8 mouse cellular contexts compared by ENCODE assay signal in genomic region chr5:31154152-31154553, GRCm38 (mm10). TPM values are rescaled to one million over a fixed set of nuclear protein-coding genes. Genes with fewer than 3 reads are reported as not detected.
DNase-seq lines count a peak whose midpoint lies in the region; ATAC-seq and TF ChIP-seq lines count a peak whose summit lies in the region.

Gene Mpv17, minus strand, starts transcription at chr5:31154251.

- WGBS in forebrain, embryonic 12.5 days: under 1% methylated on average over 19 of the region's 19 CpGs
- 0% methylated on average over 19 of the region's 19 CpGs for WGBS in heart, postnatal 0 days
- under 1% methylated on average over 19 of the region's 19 CpGs for WGBS in liver, embryonic 16.5 days (ENCODE audit: insufficient replicate concordance)
- WGBS in neural tube, embryonic 14.5 days: under 1% methylated on average over 19 of the region's 19 CpGs

- peak within 1 kb of the TSS; percentile 80 for H3K4me2 ChIP-seq in forebrain, embryonic 12.5 days
- H3K4me2 ChIP-seq in heart, postnatal 0 days (ENCODE audit: low read depth, low read length): peak within 1 kb of the TSS; percentile 77
- H3K4me2 ChIP-seq in liver, embryonic 16.5 days (ENCODE audit: low read depth, low read length): peak within 1 kb of the TSS; percentile 87
- peak within 1 kb of the TSS; percentile 67 for H3K4me2 ChIP-seq in neural tube, embryonic 14.5 days (ENCODE audit: low read depth, low read length)

- DNase-seq in c-Kit-positive CD71-positive TER-119-positive erythroid progenitor cells, embryonic 14.5 days (ENCODE audit: low spot score): peak; percentile 58
- peak; percentile 90 for DNase-seq in heart, postnatal 0 days (ENCODE audit: low spot score)
- peak; percentile 85 to 92 for DNase-seq in kidney, postnatal 4 days
- peak; percentile 82 for DNase-seq in testis, postnatal 10 days (ENCODE audit: low spot score)

- H3K4me3 ChIP-seq in E14TG2a.4 (replicated peaks; ENCODE audit: low read length): peak within 1 kb of the TSS; percentile 82
- H3K4me3 ChIP-seq in forebrain, embryonic 12.5 days (replicated peaks): peak within 1 kb of the TSS; percentile 65
- peak within 1 kb of the TSS; percentile 73 for H3K4me3 ChIP-seq in heart, postnatal 0 days (ENCODE audit: low read depth, low read length)
- peak within 1 kb of the TSS; percentile 76 for H3K4me3 ChIP-seq in liver, embryonic 16.5 days (ENCODE audit: low read depth, low read length)
- H3K4me3 ChIP-seq in neural tube, embryonic 14.5 days (ENCODE audit: low read depth, low read length): peak within 1 kb of the TSS; percentile 51

- H3K9ac ChIP-seq in forebrain, embryonic 12.5 days: peak within 1 kb of the TSS; percentile 68
- peak within 1 kb of the TSS; percentile 68 for H3K9ac ChIP-seq in heart, postnatal 0 days (replicated peaks; ENCODE audit: low read depth, low read length)
- peak within 1 kb of the TSS; percentile 72 for H3K9ac ChIP-seq in liver, embryonic 16.5 days (ENCODE audit: low read depth, low read length)
- peak within 1 kb of the TSS; percentile 54 for H3K9ac ChIP-seq in neural tube, embryonic 14.5 days (replicated peaks; ENCODE audit: low read depth, low read length)

- TF ChIP-seq CTCF in E14TG2a.4 (conservative IDR thresholded peaks at IDR 0.05; ENCODE audit: low read length): no peak
- no peak for TF ChIP-seq CTCF in heart, postnatal 0 days (IDR thresholded peaks at IDR 0.05; ENCODE audit: low read depth)

- TF ChIP-seq EP300 in heart, postnatal 0 days (IDR thresholded peaks at IDR 0.05; ENCODE audit: low read depth): no peak

- no peaks in the 10 kb centered on the region for H3K27me3 ChIP-seq in E14TG2a.4 (ENCODE audit: insufficient read depth, low read length)
- H3K27me3 ChIP-seq in forebrain, embryonic 12.5 days: no peaks in the 10 kb centered on the region
- H3K27me3 ChIP-seq in heart, postnatal 0 days (ENCODE audit: control insufficient read depth, insufficient read depth, low read length): no peaks in the 10 kb centered on the region
- no peaks in the 10 kb centered on the region for H3K27me3 ChIP-seq in liver, embryonic 16.5 days (ENCODE audit: control insufficient read depth, insufficient read depth, low read depth, low read length)
- H3K27me3 ChIP-seq in neural tube, embryonic 14.5 days (ENCODE audit: control insufficient read depth, insufficient read depth, low read length): no peaks in the 10 kb centered on the region

- peaks cover 69% of the 10 kb centered on the region for H3K36me3 ChIP-seq in E14TG2a.4 (ENCODE audit: insufficient read depth, low read length)
- peaks cover 36% of the 10 kb centered on the region for H3K36me3 ChIP-seq in forebrain, embryonic 12.5 days (replicated peaks)
- H3K36me3 ChIP-seq in heart, postnatal 0 days (replicated peaks; ENCODE audit: control insufficient read depth, insufficient read depth, low read length): peaks cover 34% of the 10 kb centered on the region
- peaks cover 24% of the 10 kb centered on the region for H3K36me3 ChIP-seq in liver, embryonic 16.5 days (ENCODE audit: control insufficient read depth, insufficient read depth)
- H3K36me3 ChIP-seq in neural tube, embryonic 14.5 days (ENCODE audit: control insufficient read depth, insufficient read depth, low read length): peaks cover 27% of the 10 kb centered on the region

- ATAC-seq in forebrain, embryonic 12.5 days (ENCODE audit: low FRiP score): peak; percentile 95
- ATAC-seq in heart, postnatal 0 days (ENCODE audit: insufficient read depth, low read depth): peak; percentile 94
- peak; percentile 93 for ATAC-seq in liver, embryonic 16.5 days (ENCODE audit: low read depth)
- peak; percentile 97 for ATAC-seq in neural tube, embryonic 14.5 days (ENCODE audit: low read depth)

- peaks cover 46% of the 10 kb centered on the region for H3K4me1 ChIP-seq in E14TG2a.4 (replicated peaks; ENCODE audit: low read depth, low read length)
- H3K4me1 ChIP-seq in forebrain, embryonic 12.5 days: peaks cover 14% of the 10 kb centered on the region
- H3K4me1 ChIP-seq in heart, postnatal 0 days (ENCODE audit: control insufficient read depth, insufficient read depth): peaks cover 6% of the 10 kb centered on the region
- peaks cover 13% of the 10 kb centered on the region for H3K4me1 ChIP-seq in liver, embryonic 16.5 days (ENCODE audit: control insufficient read depth, low read depth, low read length)
- peaks cover 12% of the 10 kb centered on the region for H3K4me1 ChIP-seq in neural tube, embryonic 14.5 days (ENCODE audit: control insufficient read depth, insufficient read depth, low read length)

- H3K9me3 ChIP-seq in E14TG2a.4 (ENCODE audit: low read length): no peaks in the 10 kb centered on the region
- no peaks in the 10 kb centered on the region for H3K9me3 ChIP-seq in forebrain, embryonic 12.5 days
- no peaks in the 10 kb centered on the region for H3K9me3 ChIP-seq in heart, postnatal 0 days (replicated peaks; ENCODE audit: control insufficient read depth, low read length)
- no peaks in the 10 kb centered on the region for H3K9me3 ChIP-seq in liver, embryonic 16.5 days (replicated peaks; ENCODE audit: control insufficient read depth, low read length)
- no peaks in the 10 kb centered on the region for H3K9me3 ChIP-seq in neural tube, embryonic 14.5 days (ENCODE audit: control insufficient read depth, low read length)

- peak within 1 kb of the TSS; percentile 76 for H3K27ac ChIP-seq in forebrain, embryonic 12.5 days
- H3K27ac ChIP-seq in heart, postnatal 0 days (ENCODE audit: low read depth): peak within 1 kb of the TSS; percentile 68
- peak within 1 kb of the TSS; percentile 35 for H3K27ac ChIP-seq in liver, embryonic 16.5 days (ENCODE audit: low read length)
- no peak within 1 kb of the TSS for H3K27ac ChIP-seq in neural tube, embryonic 14.5 days (ENCODE audit: low read depth, low read length)

RNA-seq across cellular contexts. Expression of gene Mpv17, which starts in this region (rescaled TPM):
- 47.0 and 47.2 TPM in 2 replicates for polyA plus RNA-seq in forebrain, embryonic 12.5 days (2016; fragmentation: Nextera tagmentation; extraction: Ambion mirVana)
- 157 and 202 TPM in 2 replicates for total RNA-seq in heart, postnatal 0 days (2014; rRNA removed; ENCODE audit: low replicate concordance)
- polyA plus RNA-seq in heart, postnatal 0 days (2015; fragmentation: Nextera tagmentation; extraction: Ambion mirVana): 80.1 and 83.0 TPM in 2 replicates
- polyA plus RNA-seq in liver, embryonic 16.5 days (2015; fragmentation: Nextera tagmentation; extraction: Ambion mirVana): 20.7 and 21.5 TPM in 2 replicates
- 58.3 and 58.4 TPM in 2 replicates for polyA plus RNA-seq in neural tube, embryonic 14.5 days (2014; fragmentation: Nextera tagmentation; extraction: Ambion mirVana)
